Mouse (Mus musculus) liver, postnatal 0 days (tissue): ENCODE results near the gene Med31.

Experiments used
- CTCF ChIP-seq: sonication (generic); IDR thresholded peaks from 2 replicates; pipeline ENCODE4 v1.5.1; 2016; ENCODE audit warnings: antibody characterized with exemption, low read depth
- EP300 ChIP-seq: IDR thresholded peaks from 2 replicates; pipeline ENCODE4 v1.6.1; 2016; ENCODE audit warnings: antibody characterized with exemption, low read depth, mild to moderate bottlenecking

DNA sequence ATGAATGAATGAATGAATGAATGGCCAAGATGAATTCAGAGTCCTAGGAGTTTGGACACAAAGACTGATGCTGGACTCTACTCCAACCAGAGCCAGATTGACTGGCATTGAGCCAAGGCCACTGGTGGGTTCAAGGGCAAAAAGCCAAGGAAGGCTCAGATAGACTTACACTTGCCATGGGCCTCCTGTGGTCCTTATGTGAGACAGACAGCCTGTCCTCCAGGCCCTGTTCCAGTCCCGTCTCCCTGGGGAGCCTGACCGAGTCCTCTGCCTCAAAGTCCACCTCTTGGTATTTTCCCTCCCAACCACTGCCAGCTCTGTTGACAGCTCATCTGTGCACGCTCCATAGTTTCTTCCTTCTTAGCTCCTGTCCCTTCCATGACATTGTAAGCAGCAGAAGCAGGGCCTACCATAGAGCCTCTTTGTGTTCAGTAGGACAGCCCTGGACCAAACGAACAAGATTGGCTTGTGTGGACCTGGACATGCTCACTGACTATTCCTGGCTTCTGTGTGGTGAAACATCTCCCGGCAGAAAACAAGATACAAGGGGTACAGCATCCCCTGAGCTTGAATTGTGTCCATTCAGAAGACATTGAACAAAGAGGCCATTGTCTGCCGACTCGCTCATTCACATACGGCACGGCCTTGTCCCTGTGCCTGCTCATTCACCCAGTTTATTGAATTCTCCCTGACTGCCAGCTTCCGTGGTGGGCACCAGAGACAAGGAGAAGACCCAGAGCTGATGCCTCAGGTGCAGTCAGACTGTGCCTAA lies 10.8 kb upstream of the Med31 start:
- no peak for TF ChIP-seq CTCF
- TF ChIP-seq EP300: no peak
